Mouse (Mus musculus) frontal cortex, adult (tissue): ENCODE results near the gene Vangl1.

ENCODE experiments used
- ATAC-seq: cut with Nextera tagmentation; 2 replicates; pipeline ENCODE4 v1.9.2; 2017; ENCODE audit warnings: mild to moderate bottlenecking, moderate library complexity, mixed read lengths; ENCODE audit not compliant: low TSS enrichment

Vangl1 gene

DNA sequence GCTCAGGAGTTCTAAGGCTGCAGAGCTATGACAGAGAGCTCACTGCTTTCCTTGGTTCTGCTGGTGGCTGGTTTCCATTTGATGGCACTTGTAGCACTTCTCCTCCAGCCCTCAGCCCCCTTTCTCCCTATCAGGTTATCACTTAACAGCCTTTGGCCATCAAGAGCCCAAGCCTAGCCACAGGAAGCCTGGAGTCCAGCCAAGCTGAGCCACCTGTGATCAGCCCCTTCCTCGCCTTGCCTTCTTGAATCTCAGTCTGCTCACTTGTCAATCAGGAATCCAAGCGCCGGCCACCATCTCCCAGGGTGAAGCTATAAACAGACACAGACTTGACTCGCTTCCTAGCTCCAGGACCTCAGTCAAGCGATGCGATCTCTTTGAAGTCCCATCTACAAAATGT lies 6.0 kb downstream of the Vangl1 start:
- ATAC-seq, result no peak

DNA sequence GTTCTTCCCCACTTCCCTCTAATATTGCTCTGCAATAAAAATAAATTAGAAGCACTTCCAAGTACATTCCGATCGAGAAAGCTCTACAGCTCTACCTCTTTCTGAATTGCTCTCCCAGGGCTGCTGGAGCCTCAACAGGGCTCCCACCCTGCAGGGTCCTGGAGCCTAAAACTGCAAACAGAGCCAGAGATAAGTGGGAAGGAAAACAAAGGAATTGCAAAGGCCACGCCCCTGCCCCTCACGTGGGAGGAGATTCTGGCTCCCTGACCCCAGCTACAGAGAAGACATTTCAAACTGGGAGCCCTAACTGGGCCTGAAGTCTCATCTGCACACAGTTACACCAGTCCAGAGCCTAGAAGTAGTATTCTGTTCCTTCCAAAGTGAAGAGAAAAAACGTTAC lies 6.7 kb downstream of the Vangl1 start:
- ATAC-seq, result no peak

DNA sequence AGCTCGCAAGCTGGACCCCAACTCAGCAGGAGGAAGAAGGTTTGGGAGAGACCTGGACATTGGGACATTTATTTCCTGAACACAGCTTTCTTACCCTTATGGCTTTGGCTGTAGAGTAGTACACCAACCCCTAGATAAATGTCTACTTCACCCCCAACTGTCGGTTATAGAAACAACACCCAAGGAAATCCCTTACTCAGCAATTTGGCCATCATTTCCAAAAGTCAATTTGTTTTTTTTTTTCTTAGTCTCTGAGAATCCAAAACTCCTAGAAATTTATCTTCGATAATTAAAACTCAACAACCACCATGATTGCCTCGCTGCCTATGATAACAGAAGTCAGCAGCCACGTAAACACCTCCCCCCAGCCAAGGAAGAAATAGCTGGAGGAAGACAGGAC lies 7.3 kb downstream of the Vangl1 start:
- ATAC-seq, result no peak

DNA sequence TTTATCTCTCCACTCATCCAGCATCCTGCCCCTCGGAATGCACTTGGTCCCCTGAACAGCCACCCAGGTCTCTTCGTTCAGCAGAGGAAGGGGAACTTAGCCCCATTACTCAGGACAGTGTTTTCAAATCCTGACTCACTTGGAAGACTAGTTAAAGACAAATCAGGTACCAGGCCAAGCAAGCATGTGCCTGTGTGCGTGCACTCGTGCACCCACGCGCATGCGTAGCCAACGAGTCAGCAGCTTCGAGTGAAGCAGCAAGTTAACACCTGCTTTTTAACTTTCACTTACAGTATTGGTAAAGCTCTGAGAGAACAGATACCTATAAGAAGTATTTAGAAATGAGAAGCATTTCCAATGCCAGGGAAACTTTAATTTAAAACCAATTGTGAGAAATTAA lies 8.3 kb downstream of the Vangl1 start:
- no peak for ATAC-seq

DNA sequence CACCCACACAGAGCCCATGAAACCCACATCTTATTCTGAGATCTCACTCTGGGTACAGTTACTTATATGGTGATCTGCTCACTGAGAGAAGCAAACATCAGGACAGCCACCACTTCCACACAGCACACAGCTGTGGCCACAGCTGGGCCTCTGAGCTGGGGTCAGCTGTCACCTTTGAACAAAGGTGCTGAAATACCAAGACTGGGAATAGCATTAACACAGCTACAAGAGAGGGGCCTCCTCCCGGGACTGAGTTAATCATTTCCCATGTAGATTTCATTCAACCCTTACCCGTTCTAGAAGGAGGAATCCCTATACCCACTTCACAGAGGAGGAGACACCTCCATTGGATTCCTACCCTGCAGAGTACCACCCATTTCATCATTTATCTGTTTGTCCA lies 8.7 kb downstream of the Vangl1 start:
- ATAC-seq, result no peak

DNA sequence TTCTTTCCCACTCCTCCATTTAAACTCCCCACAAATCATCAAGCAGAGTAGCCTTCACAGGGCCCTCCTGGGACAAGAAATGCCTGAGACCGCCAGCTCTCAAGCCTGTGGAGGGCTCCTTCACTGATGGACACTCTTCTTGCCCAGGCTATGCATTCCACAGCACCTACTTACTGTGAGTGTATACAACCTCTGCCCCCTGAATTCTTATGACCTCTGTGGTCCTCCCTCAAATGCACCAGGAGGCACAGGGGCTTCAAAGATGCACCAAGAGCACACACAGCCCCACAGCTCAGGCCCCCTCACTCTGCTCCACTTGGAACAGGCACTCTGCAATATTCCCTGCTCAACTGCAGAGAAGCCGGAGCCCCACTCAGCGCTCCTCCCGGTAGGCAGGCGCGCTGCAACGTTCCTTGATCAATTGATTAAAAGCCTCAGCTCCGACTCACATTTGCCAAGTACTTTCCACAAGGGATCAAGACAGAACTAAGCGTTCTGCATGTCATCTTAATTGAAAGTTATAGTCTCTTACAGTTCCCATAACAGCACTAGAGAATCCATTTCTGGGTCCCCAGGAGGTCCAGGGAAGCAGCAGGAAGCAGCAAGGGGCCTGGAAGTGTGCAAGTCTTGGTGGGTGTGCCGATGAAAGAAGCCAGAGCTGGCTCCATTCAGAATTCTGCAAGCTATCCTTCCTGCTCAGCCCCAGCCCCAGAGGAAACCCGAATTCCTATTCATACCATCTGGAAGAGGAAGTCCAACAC lies 10.0 kb downstream of the Vangl1 start:
- ATAC-seq, result peak; percentile 38; the same call in 1 of the 2 replicates

DNA sequence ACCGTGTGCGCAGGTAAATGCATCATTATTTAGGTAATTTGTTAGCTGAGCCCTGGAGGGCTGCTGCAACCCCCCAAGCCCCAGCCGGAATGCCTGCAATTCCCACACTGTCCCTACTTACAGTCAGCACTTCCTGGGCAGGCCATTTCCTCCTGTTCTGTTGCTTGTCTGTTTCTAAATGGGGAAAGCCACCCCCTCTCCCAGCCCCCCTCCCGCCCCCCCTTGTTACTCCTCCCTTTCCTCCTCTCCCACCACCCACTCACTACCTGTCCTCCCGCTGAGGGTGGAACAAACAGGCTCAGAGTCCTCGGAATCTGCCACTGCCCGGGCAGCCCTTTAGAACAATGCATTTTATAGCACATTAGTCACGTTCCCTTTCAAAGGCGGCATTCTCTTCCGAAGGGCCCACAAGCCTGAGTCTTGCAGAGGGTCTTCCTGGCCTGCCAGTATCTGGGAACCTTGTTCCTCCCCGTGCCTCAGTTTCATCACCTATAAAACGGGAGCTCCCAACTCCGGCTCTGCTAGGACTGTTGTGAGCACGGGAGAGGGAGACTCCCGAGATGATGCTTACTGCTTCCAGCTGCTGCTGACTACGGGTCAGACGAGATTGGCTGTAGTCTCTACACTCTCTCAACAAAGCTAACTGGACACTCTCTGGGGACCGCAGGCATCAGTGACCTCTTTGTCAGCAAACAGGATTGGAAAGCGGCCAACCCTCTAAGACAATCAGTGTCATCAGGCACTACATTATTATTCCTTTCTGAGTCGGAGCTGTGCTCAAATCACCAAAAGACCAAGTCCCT lies 10.8 kb downstream of the Vangl1 start:
- peak; percentile 59; the same call in 1 of the 2 replicates for ATAC-seq

DNA sequence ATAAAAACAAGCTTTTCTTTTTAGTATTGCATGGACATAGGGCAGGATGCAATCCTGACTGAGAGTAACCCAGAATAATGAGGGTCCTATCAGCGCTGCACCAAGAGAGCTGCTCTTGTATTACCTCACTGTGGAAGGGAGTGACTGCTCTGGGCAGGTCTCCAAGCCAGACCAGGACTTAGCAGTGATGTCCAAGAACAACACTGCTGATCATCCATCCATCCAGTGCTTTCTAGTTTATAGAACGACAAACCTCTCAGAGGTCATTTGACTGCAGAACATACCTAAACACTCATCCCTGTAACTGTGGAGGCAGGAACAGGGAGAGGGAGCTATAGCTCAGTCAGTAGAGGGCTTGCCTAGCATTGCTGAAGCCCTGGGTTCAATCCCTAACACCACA lies 11.9 kb downstream of the Vangl1 start:
- ATAC-seq, result no peak

DNA sequence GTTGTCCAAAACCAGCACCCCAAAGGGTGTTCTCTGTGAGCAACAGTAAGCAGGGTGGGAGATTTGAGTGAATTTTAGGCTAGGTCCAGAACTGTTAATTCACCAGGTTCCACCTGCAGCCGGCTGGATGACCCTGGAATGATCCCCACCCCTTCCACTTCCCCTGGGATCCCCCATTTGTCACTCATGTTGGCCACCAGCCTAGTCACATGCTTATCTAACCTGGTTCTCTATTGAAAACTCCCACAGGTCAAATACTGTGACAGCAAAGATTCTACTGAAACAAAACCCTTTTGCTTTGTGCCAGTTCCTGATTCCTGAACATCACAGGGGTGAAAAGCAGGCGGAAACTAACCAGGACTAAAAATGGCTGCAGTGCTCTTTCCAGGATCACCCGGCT lies 12.9 kb downstream of the Vangl1 start:
- ATAC-seq, result no peak

DNA sequence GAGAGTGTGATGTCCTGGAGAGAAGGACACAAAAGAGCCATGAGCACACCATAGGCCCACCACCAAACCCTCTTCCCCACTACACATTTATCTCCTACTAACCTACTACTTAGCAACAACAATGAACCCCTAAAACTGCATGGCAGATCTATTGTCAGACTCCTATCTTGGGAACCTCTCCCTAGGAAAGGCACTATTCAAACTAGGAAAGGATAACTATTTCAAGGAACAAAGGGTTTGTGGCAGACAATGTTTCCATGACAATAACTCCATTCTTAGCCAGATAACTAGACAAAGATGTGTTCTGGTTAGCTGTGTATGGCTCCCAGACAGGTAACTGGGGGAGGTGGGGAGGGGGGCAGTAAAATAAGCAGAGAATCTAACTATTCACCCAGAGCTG lies 13.9 kb downstream of the Vangl1 start:
- no peak for ATAC-seq

DNA sequence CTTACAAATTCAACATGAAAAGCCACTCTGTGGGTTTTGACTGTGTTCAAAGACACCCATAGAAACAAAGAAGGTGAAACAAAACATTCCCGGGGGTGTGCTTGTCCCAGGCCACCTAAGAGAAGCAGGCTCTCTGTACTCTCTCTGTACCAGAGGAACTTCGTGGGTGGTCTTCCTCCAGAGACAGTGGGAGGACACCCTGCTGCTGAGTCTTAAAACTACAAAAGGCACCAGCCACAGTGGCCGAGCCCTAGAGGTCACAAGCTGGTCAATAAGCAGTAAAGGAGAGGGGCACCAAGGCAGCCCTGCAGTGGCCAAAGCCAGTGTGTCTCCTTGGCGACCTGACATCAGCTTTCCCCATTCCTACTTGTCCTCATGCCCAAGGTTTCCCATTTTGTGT lies 14.5 kb downstream of the Vangl1 start:
- no peak for ATAC-seq

DNA sequence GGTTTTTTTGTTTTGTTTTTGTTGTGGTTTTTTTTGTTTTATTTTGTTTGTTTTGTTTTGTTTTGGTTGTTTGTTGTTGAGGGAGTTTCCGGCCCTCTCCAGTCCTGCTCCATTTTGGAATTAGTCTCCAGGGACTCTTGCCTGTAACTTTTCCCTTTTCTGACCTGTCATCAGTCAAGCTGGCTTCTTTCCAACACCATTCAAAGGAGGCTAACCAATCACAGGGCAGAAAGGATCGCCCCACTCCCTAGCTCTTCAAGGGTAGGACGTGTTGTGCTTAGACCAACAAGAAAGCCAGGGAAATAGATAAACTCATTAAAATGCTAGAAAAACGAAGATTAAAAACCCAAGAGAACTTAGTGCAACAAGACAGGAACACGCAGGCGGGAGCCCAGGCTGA lies 15.5 kb downstream of the Vangl1 start:
- ATAC-seq, result no peak

DNA sequence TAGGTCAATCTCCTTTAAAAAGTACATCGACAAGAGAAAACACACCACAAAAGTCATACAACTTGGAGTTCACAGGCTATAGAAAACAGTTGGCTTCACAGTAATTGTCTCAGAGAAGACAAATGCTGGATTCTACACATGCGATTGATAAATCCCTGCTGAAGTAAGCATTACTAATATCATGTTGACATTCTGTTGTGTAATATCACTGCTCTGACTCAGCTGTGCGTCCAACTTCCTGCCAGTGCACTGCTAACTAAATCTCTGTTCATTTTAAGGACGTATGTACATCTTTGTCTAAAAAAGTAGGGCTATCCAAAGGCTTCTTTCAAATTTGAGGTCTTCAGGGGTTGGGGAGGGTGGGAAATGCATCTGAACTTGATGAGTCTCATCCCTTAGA lies 17.1 kb downstream of the Vangl1 start:
- no peak for ATAC-seq

DNA sequence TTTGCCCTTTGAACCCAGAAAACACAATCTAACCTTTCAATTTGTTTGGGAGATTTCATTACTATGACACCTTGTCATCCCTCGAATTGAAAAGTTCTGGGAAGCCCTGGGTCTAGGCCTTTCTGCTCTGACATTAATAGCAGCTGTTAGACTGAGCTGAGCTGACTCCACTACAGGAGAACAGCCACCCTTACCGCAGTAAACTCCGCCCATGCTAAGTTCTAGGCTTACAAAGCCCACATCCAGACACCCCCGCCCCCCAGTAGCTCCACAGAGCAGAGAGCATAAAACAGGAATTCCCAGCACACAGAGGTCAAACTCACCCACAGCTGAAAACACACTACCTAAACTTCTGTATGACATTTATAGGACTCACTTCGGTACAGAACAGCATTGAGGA lies 19.8 kb downstream of the Vangl1 start:
- ATAC-seq, result no peak

DNA sequence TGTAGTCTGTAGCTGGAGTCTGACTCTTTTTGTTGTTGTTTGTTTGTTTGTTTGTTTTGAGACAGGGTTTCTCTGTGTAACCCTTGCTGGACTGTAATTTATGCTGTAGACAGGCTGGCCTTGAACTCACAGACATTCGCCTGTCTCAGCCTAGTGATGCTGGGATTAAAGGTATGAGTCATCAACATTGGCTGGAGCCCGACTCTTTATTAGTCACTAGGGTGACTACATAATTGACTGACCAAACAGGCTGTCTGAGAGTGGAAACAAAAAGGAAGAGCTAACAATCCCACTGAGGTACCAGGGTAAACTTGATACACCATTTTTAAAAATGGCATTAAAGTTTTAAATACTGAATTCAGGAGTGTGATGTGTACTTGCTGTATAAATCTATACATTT lies 21.9 kb downstream of the Vangl1 start:
- no peak for ATAC-seq

DNA sequence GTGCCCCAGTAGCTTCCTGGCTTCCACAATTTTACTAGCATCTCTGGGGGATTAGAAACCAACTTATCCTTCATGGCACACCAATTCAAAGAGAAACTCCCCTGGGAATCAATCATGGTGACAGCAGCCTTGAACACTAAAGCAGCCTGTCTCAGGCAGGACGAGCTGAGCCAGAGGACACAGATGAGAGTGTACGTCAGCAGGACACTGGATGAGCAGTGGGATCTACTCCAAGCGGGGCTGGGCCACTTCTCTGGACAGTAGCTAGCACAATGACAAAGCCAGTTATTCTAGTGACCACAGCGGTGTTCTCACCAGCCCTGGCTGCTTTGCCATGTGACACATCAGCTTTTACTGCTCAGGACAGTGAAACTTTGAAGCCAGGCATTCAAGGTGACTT lies 23.3 kb downstream of the Vangl1 start:
- no peak for ATAC-seq

DNA sequence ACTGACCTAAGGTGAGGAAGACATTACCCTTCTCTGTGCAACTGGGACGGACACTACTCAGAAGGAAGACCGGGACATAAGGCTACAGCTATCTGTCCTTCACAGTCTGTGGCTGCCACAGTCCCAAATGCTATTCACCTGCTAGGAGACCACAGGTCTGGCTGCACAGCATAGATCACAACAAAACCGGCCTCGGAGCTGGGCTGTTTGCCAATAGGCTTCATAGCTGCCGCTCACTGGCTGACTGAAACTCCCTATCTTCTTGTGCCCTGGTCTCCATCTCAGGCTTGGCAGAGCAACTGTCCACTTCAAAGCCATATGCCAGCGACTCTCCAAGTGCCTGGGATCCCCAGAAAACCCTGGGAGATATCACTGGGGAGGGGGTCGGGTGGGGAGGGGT lies 23.7 kb downstream of the Vangl1 start:
- ATAC-seq, result no peak

DNA sequence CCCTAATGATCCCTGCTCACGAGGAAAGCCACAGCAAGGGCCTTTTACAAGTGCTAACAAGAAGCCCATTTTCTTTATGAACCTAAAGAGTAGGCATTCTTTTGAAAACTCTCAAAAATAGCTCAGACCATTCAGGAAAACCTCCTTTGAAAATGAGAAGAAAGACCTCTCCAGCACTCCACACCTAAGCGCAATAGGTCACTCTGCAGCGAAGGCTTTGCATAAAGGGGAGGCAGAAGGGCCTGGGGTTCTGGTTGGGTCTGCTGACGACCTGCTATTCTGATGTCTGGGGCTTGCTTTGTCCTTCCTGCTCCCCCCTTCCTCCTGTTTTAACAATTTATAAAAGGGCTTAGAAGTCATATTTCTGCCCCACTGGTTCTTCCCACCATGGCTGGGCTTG lies 24.6 kb downstream of the Vangl1 start:
- ATAC-seq, result no peak

DNA sequence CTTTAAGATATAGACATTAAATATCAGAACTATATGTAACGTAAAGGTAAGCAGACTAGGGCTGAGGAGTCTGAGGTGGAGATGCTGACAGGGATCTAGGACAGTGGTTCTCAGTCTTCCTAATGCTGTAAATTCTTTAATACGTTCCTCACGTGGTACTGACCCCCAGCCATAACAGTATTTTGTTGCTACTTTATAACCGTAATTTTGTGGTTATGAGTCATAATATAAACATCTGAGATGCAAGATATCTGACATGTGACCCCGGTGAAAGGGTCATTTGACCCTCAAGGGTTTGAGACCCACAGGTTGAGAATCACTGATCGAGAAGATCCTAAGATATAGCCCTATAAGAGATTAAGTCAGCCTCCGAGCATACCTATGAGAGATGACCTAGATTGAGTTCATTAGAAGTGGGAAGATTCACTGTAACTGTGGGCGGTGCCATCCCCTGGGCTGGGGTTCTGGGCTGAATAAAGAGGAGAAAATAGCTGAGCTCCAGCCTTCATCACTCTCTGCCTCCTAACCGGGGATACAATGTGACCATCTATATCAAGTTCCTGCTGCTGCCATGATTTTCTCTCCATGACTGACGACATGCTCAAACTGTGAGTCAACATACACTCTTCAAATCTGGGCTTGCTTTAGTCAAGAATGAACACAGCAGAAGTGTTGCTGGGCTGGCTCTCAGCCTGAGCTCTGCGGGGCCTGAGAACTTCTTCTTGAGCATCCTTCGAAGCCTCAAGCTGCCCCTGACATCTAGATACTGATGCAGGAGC lies 26.5 kb downstream of the Vangl1 start:
- no peak for ATAC-seq

DNA sequence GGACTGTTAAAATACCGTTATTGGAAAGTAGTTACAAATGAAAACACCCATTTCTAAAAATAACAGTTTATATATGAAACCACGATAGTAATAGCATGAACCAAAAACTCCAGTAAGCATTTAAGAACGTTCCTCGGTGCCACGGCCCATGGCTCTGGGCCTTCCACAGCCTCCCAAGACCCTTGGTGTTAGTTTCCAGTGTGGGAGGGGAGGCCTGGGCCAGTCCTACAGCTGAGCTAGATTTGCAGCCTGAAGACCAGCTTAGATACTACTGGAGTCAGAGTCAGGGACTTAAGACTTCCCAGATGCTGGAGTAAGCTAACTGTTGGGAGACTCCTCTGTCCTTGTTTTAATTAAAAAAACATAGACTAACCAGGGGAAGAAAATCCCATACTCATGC lies 28.4 kb downstream of the Vangl1 start:
- ATAC-seq, result no peak

DNA sequence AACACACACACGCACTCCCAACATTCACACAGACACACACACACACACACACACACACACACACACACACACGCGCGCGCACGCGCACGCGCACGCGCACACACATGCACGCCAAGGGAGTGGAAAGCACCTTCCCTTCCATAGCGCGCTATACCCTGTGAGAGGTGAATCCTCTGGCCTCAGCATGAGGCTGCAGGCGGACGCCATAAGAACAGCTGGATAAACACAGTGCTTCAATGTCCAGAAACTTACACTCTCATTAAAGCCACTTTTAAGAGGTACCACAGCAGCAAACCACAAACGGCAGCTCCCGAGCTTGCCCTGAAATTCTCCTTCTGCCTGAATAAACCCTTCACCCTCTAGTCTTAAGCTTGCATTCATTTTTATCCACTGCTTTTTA lies 28.8 kb downstream of the Vangl1 start:
- no peak for ATAC-seq

DNA sequence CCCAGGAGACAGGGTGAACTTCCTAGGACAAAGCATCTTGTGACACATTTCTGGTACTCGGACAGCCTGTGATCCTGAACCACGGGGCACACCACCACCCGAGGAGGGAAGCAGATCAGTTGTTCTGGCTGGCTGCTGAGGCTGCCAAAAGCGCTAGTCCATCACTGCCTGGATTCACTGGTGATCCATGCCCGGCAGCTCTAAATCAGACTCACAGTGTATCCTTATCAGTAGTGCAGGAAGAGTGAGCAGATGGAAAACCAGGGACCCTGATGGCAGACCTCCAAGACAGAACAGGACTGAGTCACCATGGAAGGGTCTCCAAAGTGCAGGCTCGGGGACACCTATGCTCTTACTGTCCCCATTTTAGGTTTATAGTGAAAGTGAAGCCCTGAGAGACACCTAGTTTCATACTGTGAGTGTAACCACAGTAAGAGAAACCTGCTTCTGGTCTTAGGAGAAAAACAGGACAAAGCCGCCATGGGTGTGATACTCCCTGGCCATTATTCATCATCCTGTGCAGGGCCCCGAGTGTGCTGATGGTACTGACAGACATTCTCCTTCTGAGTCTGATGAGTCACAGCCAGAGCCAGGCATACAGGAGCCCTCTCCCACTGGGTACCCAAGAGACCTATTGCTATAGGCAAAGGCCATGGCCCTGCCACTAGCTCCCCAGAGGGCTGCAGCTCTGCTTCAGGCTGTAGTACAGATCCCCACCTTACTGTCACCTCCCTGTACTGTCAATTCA lies 30.2 kb downstream of the Vangl1 start:
- ATAC-seq, result no peak
